Mouse (Mus musculus): Measurements from ENCODE around the gene Ppp1r9b.

Ppp1r9b gene

GRCm38 (mm10) chr11:94978178-94978915 is 12.5 kb upstream of the Ppp1r9b start:
- no peak for DNase-seq (ENCODE audit: low spot score)

- peak; percentile 96 for DNase-seq (ENCODE audit: low spot score)
These were observed 11.9 kb upstream of the Ppp1r9b start for GRCm38 (mm10) chr11:94978947-94979346.

GRCm38 (mm10) chr11:94979462-94980179 is 11.2 kb upstream of the Ppp1r9b start:
- no peak for DNase-seq (ENCODE audit: low spot score)

- no peak for DNase-seq (ENCODE audit: low spot score)
These were observed 5.7 kb upstream of the Ppp1r9b start for GRCm38 (mm10) chr11:94985140-94985539.

- DNase-seq (ENCODE audit: low spot score) = no peak
These were observed 5.0 kb upstream of the Ppp1r9b start for GRCm38 (mm10) chr11:94985822-94986221.

- DNase-seq (ENCODE audit: low spot score) = no peak
These were observed 4.4 kb upstream of the Ppp1r9b start for GRCm38 (mm10) chr11:94986435-94986834.

- DNase-seq (ENCODE audit: low spot score) = no peak
These were observed 3.5 kb upstream of the Ppp1r9b start for GRCm38 (mm10) chr11:94987341-94987740.

- no peak for DNase-seq (ENCODE audit: low spot score)
These were observed 3.0 kb upstream of the Ppp1r9b start for GRCm38 (mm10) chr11:94987851-94988250.

GRCm38 (mm10) chr11:94988780-94989561 is 1.9 kb upstream of the Ppp1r9b start:
- DNase-seq (ENCODE audit: low spot score) = no peak

GRCm38 (mm10) chr11:94989562-94990017 is 1.2 kb upstream of the Ppp1r9b start:
- DNase-seq (ENCODE audit: low spot score) = peak; percentile 91

GRCm38 (mm10) chr11:94990102-94990748 is 610 bp upstream of the Ppp1r9b start:
- no peak for DNase-seq (ENCODE audit: low spot score)

- DNase-seq (ENCODE audit: low spot score) = no peak
These were observed 1.0 kb downstream of the Ppp1r9b start for GRCm38 (mm10) chr11:94991641-94992479.

GRCm38 (mm10) chr11:94992480-94992753 is 1.6 kb downstream of the Ppp1r9b start:
- DNase-seq (ENCODE audit: low spot score) = no peak

GRCm38 (mm10) chr11:94992754-94993606 is 2.1 kb downstream of the Ppp1r9b start:
- no peak for DNase-seq (ENCODE audit: low spot score)

- peak; percentile 60 for DNase-seq (ENCODE audit: low spot score)
These were observed 3.5 kb downstream of the Ppp1r9b start for GRCm38 (mm10) chr11:94994208-94994814.

- no peak for DNase-seq (ENCODE audit: low spot score)
These were observed 4.3 kb downstream of the Ppp1r9b start for GRCm38 (mm10) chr11:94994947-94995772.

GRCm38 (mm10) chr11:94996101-94996500 is 5.3 kb downstream of the Ppp1r9b start:
- no peak for DNase-seq (ENCODE audit: low spot score)

GRCm38 (mm10) chr11:94996984-94997383 is 6.1 kb downstream of the Ppp1r9b start:
- no peak for DNase-seq (ENCODE audit: low spot score)

- DNase-seq (ENCODE audit: low spot score) = no peak
These were observed 6.8 kb downstream of the Ppp1r9b start for GRCm38 (mm10) chr11:94997596-94997995.

Data from MN1 (cell line).